Mouse (Mus musculus): Measurements from ENCODE around the gene Irgm1. TPM values are rescaled to one million over a fixed set of nuclear protein-coding genes. Genes with fewer than 3 reads are reported as not detected.
"Not testable (repeated sequence)": the region's sequence is repeated elsewhere in the genome, so short reads cannot be mapped to it uniquely, and the experiment has no call there.

Irgm1 gene
- polyA plus RNA-seq, 1 experiment from 2014 or later, result 5.0 TPM

GRCm38 (mm10) chr11:48831273-48831672 lies 40.2 kb downstream of the Irgm1 start:
- WGBS, result 81% methylated on average over 2 of the region's 2 CpGs
- H3K27me3 ChIP-seq (ENCODE audit: control insufficient read depth, insufficient read depth, low read length), result no peaks in the 10 kb centered on the region; the same call in 1 of the 2 replicates

DNA sequence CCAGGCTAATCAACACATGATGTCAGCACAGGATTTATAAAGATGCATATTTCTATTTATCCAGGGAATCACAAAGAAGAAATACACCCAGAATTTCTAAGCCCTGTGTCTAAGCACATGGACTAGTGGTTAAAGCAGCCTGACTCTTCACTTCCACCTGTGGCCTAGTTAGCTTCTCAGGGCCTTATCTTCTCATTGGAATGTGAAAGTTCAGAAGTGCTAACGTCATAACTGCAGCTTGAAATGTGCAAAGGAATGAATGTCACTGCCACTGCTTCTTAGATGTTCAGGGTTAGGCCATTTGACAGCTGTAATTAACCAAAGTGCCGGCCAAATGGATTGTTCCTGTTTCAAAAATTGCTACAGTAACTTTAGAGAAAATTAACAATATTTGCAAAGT lies 41.2 kb downstream of the Irgm1 start:
- H3K36me3 ChIP-seq (ENCODE audit: control insufficient read depth, insufficient read depth, low read length), result no peaks in the 10 kb centered on the region
- WGBS, result 77% methylated on average over 2 of the region's 2 CpGs
- no peak overlapping the region for H3K4me3 ChIP-seq (replicated peaks; ENCODE audit: low read depth, low read length)
- H3K4me1 ChIP-seq (ENCODE audit: control insufficient read depth, insufficient read depth, low read length), result 0 out of 2 replicates have a peak, but pooled peaks cover 3% of the 10 kb centered on the region
- H3K9me3 ChIP-seq (ENCODE audit: control insufficient read depth, low read length), result no peaks in the 10 kb centered on the region
- no peaks in the 10 kb centered on the region for H3K27me3 ChIP-seq (ENCODE audit: control insufficient read depth, insufficient read depth, low read length)
- no peak overlapping the region for H3K4me2 ChIP-seq (ENCODE audit: low read length)
- no peak overlapping the region for H3K9ac ChIP-seq (replicated peaks; ENCODE audit: low read length)
- ATAC-seq (ENCODE audit: low FRiP score, low TSS enrichment) (no peak), DNase-seq (no peak)
- no peak overlapping the region for H3K27ac ChIP-seq (replicated peaks; ENCODE audit: low read depth, low read length)

More at GRCm38 (mm10) chr11:48831273-48831672, 40.2 kb downstream of the Irgm1 start:
- no peak overlapping the region for H3K9ac ChIP-seq (replicated peaks; ENCODE audit: low read length)
- no peak overlapping the region for H3K27ac ChIP-seq (replicated peaks; ENCODE audit: low read depth, low read length)
- no peaks in the 10 kb centered on the region for H3K9me3 ChIP-seq (ENCODE audit: control insufficient read depth, low read length)
- H3K36me3 ChIP-seq (ENCODE audit: control insufficient read depth, insufficient read depth, low read length), result no peaks in the 10 kb centered on the region
- 0 out of 2 replicates have a peak, but pooled peaks cover 3% of the 10 kb centered on the region for H3K4me1 ChIP-seq (ENCODE audit: control insufficient read depth, insufficient read depth, low read length)
- no peak overlapping the region for H3K4me3 ChIP-seq (replicated peaks; ENCODE audit: low read depth, low read length)
- ATAC-seq (ENCODE audit: low FRiP score, low TSS enrichment), result no peak
- H3K4me2 ChIP-seq (ENCODE audit: low read length), result no peak overlapping the region
- no peak for DNase-seq

GRCm38 (mm10) chr11:48827926-48828325 lies 43.6 kb downstream of the Irgm1 start:
- no peak for ATAC-seq (ENCODE audit: low FRiP score, low TSS enrichment)
- H3K27ac ChIP-seq (replicated peaks; ENCODE audit: low read depth, low read length), result no peak overlapping the region
- peaks cover 18% of the 10 kb centered on the region for H3K27me3 ChIP-seq (ENCODE audit: control insufficient read depth, insufficient read depth, low read length)
- 73% methylated on average over 6 of the region's 6 CpGs for WGBS
- no peak overlapping the region for H3K9ac ChIP-seq (replicated peaks; ENCODE audit: low read length)
- H3K9me3 ChIP-seq (ENCODE audit: control insufficient read depth, low read length), result no peaks in the 10 kb centered on the region
- peaks cover 10% of the 10 kb centered on the region; the same call in 1 of the 2 replicates for H3K4me1 ChIP-seq (ENCODE audit: control insufficient read depth, insufficient read depth, low read length)
- no peak overlapping the region for H3K4me3 ChIP-seq (replicated peaks; ENCODE audit: low read depth, low read length)
- H3K36me3 ChIP-seq (ENCODE audit: control insufficient read depth, insufficient read depth, low read length), result no peaks in the 10 kb centered on the region
- DNase-seq, result no peak
- no peak overlapping the region for H3K4me2 ChIP-seq (ENCODE audit: low read length)

- H3K9ac ChIP-seq (replicated peaks; ENCODE audit: low read length), result no peak overlapping the region; the same call in 1 of the 2 replicates
- peaks cover 18% of the 10 kb centered on the region for H3K27me3 ChIP-seq (ENCODE audit: control insufficient read depth, insufficient read depth, low read length)
- H3K9me3 ChIP-seq (ENCODE audit: control insufficient read depth, low read length), result no peaks in the 10 kb centered on the region
- H3K36me3 ChIP-seq (ENCODE audit: control insufficient read depth, insufficient read depth, low read length), result no peaks in the 10 kb centered on the region
- H3K4me1 ChIP-seq (ENCODE audit: control insufficient read depth, insufficient read depth, low read length), result peaks cover 10% of the 10 kb centered on the region; the same call in 1 of the 2 replicates
- peak overlapping the region; percentile 39 for H3K4me3 ChIP-seq (replicated peaks; ENCODE audit: low read depth, low read length)
- DNase-seq, result peak; percentile 51
- peak overlapping the region; percentile 51 for H3K4me2 ChIP-seq (ENCODE audit: low read length)
- WGBS, result 1% methylated on average over 6 of the region's 6 CpGs
- H3K27ac ChIP-seq (replicated peaks; ENCODE audit: low read depth, low read length), result no peak overlapping the region
- no peak; the same call in 1 of the 2 replicates for ATAC-seq (ENCODE audit: low FRiP score, low TSS enrichment)
Measured at GRCm38 (mm10) chr11:48826752-48827096, 44.8 kb downstream of the Irgm1 start.

- under 1% methylated on average over 42 of the region's 92 CpGs for WGBS
- not testable (repeated sequence) for H3K27ac ChIP-seq (replicated peaks; ENCODE audit: low read depth, low read length); H3K9me3 ChIP-seq (ENCODE audit: control insufficient read depth, low read length); H3K9ac ChIP-seq (replicated peaks; ENCODE audit: low read length); DNase-seq; H3K36me3 ChIP-seq (ENCODE audit: control insufficient read depth, insufficient read depth, low read length)
- H3K4me2 ChIP-seq (ENCODE audit: low read length), result peak within 1 kb of the TSS; percentile 51
- H3K4me3 ChIP-seq (replicated peaks; ENCODE audit: low read depth, low read length), result peak within 1 kb of the TSS; percentile 39
- peaks cover 10% of the 10 kb centered on the region; the same call in 1 of the 2 replicates for H3K4me1 ChIP-seq (ENCODE audit: control insufficient read depth, insufficient read depth, low read length)
- peaks cover 18% of the 10 kb centered on the region for H3K27me3 ChIP-seq (ENCODE audit: control insufficient read depth, insufficient read depth, low read length)
- ATAC-seq (ENCODE audit: low FRiP score, low TSS enrichment), result peak; percentile 80
Measured at GRCm38 (mm10) chr11:48825979-48826751, 45.3 kb downstream of the Irgm1 start, which contains the start of the genes Trim7 and Gm12184. Trim7 (plus strand) TSS chr11:48826140. Gm12184 (minus strand) TSS chr11:48826655.

GRCm38 (mm10) chr11:48824311-48824830 lies 47.1 kb downstream of the Irgm1 start:
- Histone ChIP-seq H3K36me3 (ENCODE audit: control insufficient read depth, insufficient read depth, low read length) (no peaks in the 10 kb centered on the region), H3K9me3 (ENCODE audit: control insufficient read depth, low read length) (no peaks in the 10 kb centered on the region), H3K4me1 (ENCODE audit: control insufficient read depth, insufficient read depth, low read length) (peaks cover 10% of the 10 kb centered on the region; the same call in 1 of the 2 replicates), H3K4me3 (replicated peaks; ENCODE audit: low read depth, low read length) (peak overlapping the region; percentile 23), H3K27me3 (ENCODE audit: control insufficient read depth, insufficient read depth, low read length) (peaks cover 18% of the 10 kb centered on the region), H3K9ac (replicated peaks; ENCODE audit: low read length) (no peak overlapping the region), H3K4me2 (ENCODE audit: low read length) (peak overlapping the region; percentile 51), H3K27ac (replicated peaks; ENCODE audit: low read depth, low read length) (no peak overlapping the region)
- DNase-seq, result no peak
- 4% methylated on average over 22 of the region's 22 CpGs for WGBS
- ATAC-seq (ENCODE audit: low FRiP score, low TSS enrichment), result no peak

GRCm38 (mm10) chr11:48823536-48823972 lies 47.9 kb downstream of the Irgm1 start:
- H3K27ac ChIP-seq (replicated peaks; ENCODE audit: low read depth, low read length), result no peak overlapping the region
- no peaks in the 10 kb centered on the region for H3K36me3 ChIP-seq (ENCODE audit: control insufficient read depth, insufficient read depth, low read length)
- peaks cover 18% of the 10 kb centered on the region for H3K27me3 ChIP-seq (ENCODE audit: control insufficient read depth, insufficient read depth, low read length)
- peaks cover 10% of the 10 kb centered on the region; the same call in 1 of the 2 replicates for H3K4me1 ChIP-seq (ENCODE audit: control insufficient read depth, insufficient read depth, low read length)
- H3K4me2 ChIP-seq (ENCODE audit: low read length), result peak overlapping the region; percentile 51
- DNase-seq (peak; percentile 86), ATAC-seq (ENCODE audit: low FRiP score, low TSS enrichment) (no peak)
- 1% methylated on average over 15 of the region's 15 CpGs for WGBS
- no peak overlapping the region for H3K9ac ChIP-seq (replicated peaks; ENCODE audit: low read length)
- H3K9me3 ChIP-seq (ENCODE audit: control insufficient read depth, low read length), result no peaks in the 10 kb centered on the region
- H3K4me3 ChIP-seq (replicated peaks; ENCODE audit: low read depth, low read length), result peak overlapping the region; percentile 23

DNA sequence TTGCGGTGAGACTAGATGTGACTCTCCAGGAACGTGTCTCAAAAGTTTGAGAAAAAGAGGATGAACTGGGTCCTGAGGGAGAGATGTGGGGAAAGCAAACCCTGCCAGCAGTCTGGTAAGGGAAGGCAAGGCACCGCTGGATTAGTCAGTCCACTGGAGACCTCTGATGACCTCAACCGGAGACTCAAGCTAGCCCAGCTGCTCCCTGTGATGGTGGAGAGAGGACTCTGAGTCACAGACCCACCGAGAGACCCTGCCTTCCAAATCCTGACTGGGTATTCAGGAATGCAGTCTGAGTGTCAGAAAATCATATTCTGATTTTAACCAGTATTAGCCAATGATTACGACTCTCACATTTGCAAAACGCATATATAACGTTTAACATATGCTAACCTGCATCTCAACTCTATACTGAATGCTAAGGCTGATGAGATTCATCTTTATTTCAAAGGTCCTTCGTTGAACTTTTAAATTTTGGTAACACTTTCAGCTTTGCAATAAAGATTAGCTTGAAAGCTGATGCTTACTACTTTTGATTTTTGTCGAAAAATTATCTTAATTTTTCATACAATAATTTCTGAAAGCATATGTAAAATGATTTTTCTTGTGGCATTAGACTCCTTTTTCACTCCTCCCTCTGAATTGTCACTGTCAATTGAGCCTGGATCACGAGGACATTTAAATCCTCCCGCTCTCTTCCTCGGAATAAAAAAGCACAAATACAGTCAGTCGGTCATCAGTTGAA lies 48.5 kb downstream of the Irgm1 start:
- Histone ChIP-seq H3K4me3 (replicated peaks; ENCODE audit: low read depth, low read length) (peak overlapping the region; percentile 23), H3K4me1 (ENCODE audit: control insufficient read depth, insufficient read depth, low read length) (peaks cover 10% of the 10 kb centered on the region; the same call in 1 of the 2 replicates), H3K36me3 (ENCODE audit: control insufficient read depth, insufficient read depth, low read length) (no peaks in the 10 kb centered on the region), H3K4me2 (ENCODE audit: low read length) (peak overlapping the region; percentile 51), H3K27me3 (ENCODE audit: control insufficient read depth, insufficient read depth, low read length) (peaks cover 18% of the 10 kb centered on the region), H3K27ac (replicated peaks; ENCODE audit: low read depth, low read length) (no peak overlapping the region), H3K9ac (replicated peaks; ENCODE audit: low read length) (no peak overlapping the region), H3K9me3 (ENCODE audit: control insufficient read depth, low read length) (no peaks in the 10 kb centered on the region)
- 34% methylated on average over 14 of the region's 14 CpGs for WGBS
- no peak for DNase-seq
- ATAC-seq (ENCODE audit: low FRiP score, low TSS enrichment), result no peak

All from midbrain, embryonic 14.5 days (tissue).